Mouse (Mus musculus) retina, embryonic 14.5 days (tissue): ENCODE measurements around the gene Ccdc191.

ENCODE experiments used
- DNase-seq: peaks from one replicate; pipeline ENCODE4 v3.0.0-alpha.2; 2015; ENCODE audit warnings: low spot score

Gene Ccdc191

DNA sequence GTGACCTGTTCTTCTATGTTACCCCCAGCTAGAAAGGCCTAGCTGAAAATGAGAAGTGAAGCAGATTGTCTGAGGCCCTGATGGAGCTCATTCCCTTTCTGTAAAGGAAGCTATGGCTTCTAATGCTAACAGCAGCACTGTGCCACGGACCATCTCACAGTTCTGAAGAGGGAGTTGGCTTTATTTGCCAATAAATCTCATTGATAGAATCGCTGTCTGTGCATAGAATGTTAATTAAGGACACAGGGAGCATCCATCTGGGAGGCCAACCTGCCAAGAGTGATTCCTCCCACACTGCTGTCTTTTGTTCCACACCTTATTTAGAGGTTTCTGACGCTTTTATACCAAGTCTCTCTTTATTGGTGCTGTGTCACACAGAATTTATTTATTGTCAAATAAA lies 41.9 kb downstream of the Ccdc191 start:
- DNase-seq, result no peak

DNA sequence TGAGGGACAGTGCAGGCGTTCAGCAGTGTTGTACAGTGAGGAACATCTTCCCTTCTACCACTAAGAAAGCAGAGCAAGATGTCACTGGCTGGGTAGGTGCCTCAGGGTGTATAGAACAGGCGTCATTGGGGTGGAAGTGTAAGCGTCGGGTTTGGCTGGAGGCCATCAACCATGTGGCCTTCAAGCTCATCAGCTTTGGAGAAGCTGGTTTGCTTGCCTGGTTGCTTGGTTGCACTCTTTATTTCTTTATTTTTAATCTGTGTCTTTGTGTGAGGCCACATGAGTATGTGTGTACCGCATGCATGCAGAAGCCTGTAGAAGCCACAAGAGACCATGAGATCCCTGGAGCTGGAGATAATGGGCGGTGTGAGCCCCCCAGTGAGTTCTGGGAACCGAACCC lies 42.7 kb downstream of the Ccdc191 start:
- DNase-seq, result no peak

DNA sequence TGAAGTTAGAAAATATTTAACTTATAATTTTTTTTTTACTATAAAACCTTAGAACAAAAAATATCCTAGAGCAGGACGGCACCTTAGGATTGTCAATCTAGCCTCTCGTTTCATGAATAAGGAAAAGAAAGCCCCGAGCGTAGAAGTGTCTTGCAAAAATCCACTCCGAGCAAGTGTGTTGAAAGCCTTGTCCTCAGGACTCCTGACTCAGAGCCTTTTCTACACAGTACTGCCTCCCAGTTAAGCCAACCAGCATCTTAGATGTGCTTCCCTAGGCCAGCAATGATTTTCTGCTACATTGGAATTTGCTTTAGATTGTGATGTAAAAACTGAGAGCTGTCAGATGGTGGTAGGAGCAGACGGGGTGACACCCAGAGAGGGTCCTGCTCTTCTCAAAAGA lies 43.4 kb downstream of the Ccdc191 start:
- no peak for DNase-seq

DNA sequence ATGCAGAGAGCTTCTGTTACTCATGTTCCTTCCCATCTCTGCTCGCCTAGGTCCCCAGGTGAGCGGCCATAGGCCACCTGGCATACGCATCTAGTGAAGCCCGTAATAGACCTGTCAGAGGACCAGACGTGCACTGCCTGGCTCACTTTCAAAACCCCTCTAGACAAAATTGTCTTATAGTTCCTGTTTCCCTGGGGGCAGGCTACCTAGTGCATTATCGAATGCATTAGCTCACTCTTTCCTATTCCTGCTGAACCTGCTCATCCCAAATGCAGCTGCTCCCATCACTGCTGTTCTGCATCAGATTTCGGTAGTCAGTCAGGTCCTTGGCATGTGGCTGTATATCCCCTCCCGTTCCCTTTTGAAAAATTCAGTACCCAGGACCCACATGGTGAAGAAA lies 45.3 kb downstream of the Ccdc191 start:
- DNase-seq, result no peak

DNA sequence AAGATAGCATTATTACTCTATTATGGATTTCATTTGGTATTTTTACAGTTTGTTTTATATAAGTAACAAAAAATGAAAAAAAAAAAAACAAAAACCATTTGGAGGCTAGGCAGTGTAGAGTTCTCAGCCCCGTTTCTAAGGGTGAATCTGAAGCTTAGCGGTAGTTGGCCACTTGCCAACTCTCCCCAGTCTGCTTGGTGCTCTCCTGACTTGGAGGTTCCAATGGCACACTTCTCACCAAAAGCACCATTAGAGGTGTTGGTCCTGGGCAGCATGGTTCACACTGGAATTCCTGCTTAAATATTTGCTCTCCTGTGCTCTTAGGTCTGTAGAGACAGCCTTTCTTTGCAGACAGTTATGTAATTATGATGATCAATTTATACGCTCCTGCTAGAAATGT lies 45.8 kb downstream of the Ccdc191 start:
- DNase-seq, result no peak

DNA sequence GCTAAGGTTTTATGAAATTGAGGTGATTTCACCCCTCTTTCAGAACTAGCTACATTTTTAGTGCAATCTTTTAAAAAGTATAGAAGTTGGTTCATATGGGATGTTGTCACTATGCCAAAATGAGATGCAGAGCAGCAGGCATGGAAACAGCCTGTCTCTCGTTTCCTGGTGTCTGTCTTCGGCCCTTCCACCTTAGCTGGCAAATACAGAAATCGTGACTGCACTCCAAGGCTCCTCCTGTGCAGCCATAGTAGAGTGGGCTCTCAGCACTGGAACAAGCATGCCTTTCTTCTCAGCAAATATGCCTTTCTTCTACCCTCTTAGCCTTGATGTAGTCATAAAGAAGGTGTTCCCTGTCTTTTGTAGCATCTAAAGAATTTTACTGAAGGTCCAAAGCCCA lies 46.3 kb downstream of the Ccdc191 start:
- no peak for DNase-seq

DNA sequence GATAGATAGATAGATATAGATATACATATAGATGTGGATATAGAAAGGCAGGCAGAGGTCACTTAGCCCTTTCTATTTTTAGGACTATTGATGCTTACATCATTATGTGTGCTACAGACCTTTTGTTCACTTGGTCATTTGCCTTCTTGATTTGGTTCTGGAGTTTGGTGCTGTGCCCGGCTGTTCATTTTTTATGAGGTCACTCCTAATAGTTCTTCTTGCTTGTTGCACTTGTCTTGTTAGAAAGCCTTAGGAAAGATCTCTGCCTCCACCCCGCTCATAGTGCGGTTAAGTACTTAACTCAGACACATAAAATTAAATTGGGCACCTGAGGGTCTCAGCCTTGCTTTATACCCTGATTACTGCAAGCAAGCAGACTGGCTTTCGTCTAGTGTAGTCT lies 51.2 kb downstream of the Ccdc191 start:
- DNase-seq, result no peak

DNA sequence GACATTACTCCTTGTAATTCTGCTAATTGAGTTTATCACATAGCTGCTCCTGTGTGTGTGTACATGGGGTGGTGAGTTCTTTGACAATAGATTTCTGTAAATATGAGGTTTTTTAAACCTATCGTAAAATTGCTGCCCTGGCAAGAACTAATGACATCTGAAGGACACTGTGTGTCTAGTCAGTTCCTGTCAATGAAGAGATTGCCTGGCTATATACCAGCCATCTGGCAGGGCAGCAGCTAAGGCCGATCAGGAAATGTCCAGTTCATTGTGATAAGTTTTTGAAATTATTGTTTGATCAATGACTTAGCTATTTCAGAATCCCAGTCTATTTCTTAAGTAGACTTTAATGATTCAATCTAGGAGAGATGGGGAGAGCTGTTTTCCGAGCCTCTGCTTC lies 55.8 kb downstream of the Ccdc191 start:
- no peak for DNase-seq

DNA sequence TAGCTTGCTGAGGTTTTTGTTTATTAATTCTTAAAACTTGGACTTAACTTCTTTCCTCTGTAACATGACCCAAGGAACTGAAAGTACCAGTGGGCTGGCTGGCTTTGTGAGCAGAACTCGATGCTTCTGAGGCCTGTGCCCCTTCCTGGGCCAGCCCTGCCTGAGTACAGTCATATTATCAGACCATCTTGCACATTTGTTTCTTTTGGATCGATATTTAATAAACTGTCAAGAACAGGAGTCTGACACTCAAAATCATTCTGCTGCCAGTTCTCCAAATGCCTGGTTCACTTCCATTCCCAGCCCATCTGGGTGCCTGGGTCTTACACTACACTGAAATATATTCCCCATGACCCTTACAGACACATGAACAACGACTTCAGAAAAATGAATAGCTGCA lies 56.3 kb downstream of the Ccdc191 start:
- DNase-seq, result no peak

DNA sequence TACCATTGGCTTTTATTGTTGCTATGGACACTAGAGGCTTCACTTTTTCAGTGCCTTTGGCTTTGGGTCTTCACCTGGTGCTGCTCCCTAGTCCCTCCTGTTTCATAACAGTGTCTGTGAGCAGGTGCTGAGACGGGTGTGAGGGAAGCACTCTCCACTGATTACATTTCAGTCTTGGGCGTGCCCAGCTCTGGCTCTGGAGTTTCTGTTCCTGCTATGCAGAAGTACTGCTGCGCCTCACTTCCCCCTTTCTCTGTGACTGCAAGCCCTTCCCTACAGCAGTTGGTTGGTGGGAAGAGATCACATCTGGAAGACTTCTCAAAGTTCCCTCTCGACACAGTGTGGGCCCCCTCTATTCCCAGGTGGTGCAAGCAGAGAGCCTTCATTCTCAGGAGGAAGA lies 62.0 kb downstream of the Ccdc191 start:
- no peak for DNase-seq

DNA sequence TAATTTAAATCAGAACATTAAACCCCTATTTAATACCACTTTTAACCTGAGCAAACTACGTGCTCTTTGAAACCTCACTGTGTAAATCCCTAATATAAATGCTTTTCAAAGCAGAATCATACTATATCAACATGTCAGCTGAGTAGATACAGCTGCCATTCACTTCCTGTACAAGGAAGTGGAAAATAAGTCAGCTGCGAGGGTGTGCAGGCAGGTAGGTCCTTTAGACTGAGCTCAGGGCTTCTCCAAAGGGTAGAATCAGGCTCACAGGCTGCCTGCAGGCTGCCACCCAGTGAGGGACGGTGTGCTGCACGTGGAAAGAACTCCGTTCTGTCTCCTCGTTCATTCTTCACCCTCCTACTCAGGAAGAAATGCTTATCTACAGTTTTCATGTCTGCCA lies 65.3 kb downstream of the Ccdc191 start:
- no peak for DNase-seq

DNA sequence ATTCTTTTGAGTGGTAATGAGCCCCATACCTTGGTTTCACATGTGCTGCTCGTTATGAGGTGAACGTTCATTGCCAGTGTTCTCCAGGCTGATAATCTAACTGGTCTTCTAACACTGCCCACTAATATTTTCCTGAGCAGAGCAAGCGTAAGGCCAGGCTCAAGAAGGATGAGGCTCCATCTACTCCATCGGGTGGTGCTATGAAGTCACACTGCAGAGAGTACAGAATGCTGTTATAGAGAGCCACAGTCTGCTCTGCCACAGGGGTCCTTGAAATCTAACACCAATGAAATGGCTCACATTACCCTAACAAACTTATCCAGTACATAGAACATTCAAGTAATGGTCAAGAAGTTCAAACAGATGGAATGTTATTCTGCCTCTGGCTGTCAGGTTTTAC lies 68.4 kb downstream of the Ccdc191 start:
- no peak for DNase-seq

DNA sequence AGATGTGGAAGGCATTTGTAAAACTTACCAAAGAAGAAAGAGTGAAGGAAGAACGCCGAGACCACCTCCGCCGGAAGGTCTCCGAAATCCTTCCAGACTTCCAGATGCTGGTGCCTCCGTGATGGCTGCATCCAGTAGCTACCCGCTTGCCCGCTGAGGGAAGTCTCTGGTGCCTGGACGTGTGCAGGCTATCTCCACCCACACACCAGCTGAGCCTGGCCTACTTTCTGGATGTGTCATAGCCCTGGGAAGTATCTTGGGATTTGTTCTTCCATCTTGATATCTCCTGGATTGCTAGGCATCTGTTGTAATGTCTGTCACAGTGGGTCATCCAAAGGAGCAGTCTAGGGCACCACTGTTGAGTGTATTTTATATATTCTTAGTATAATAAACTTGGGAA lies 73.7 kb downstream of the Ccdc191 start:
- no peak for DNase-seq

DNA sequence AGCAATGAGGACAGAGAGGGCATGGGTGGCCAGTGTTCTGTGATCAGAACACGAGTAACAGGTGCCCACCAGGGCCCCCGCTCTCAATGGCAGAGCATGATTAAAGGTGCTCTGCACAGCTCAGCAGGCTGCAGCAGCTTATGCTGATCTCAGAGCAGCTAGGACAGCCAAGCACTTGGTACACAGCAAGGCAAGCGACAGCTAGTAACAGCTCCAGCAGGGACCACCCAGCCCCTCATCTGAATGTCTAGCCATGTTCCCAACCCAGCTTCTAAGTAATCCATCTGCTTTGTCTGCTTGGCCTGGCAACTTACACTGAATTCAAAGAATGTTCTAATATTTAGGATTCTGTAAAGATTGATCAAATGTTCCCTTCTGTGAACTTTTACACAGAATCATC lies 74.2 kb downstream of the Ccdc191 start:
- DNase-seq, result no peak

DNA sequence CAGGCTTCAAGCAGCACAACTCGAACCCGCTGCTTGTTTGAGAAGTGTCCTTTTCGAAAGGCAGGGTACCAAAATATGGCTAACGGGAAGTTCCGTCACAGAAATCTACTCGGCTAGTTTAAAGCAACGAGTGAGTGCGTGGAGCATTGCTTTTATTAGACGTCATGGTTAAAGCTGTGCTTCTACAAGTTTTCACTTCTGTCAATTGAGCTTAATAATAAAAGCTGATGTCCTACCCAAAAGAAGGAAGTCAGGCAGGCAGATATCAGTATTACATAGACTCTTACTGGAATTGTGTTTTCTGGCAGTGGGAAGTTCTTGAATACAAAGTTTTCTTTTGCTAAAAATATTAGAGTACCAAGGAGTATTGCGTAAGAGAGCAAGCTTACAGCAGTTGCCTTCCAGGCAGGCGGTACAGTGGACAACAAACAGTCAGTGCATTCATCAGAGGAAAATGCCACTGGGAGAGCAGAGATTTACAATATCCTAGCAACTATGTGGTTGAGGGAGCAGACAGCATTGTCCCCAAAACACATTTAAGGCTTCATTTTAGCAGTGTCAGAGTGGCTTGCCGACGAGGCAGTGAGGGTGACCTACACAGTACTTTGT lies 76.3 kb downstream of the Ccdc191 start:
- DNase-seq, result no peak

DNA sequence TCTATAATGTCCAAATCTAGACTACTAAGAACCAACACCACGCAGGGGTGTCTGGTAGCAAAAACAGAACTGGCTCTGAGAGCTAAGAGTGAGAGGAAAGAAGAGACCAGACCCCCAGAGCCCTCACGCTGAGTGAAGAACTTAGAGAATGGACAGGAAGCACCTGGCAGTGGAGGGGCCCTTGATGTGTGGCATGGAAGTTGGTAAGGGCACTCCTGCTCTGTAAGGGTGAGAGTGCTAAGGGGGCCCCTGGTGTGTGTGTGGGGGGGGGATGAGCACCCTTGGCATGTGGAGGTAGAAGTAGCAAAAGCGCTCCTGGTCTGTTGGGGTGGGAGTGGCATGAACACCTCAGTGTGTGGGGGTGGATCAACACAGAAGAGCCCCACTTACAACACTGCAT lies 80.8 kb downstream of the Ccdc191 start:
- DNase-seq, result no peak

DNA sequence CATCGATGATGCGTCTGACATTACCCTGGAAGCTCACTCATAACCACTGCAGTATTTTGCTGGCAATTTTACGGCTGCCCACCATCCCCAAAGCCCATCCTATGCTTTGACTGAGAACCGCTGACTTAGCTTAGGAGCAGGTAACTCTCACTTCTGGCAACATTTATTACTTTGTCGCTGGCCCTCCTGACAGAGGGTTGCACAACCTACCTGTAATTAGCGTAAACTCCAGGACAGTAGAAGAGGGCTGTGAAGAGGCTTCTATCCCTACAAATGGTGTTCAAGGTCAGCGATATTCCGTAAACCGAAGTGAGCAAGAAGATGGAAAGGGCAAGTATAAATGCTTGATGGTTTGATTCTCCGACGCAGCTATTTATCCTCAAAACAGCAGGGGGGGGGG lies 81.6 kb downstream of the Ccdc191 start:
- DNase-seq, result no peak

DNA sequence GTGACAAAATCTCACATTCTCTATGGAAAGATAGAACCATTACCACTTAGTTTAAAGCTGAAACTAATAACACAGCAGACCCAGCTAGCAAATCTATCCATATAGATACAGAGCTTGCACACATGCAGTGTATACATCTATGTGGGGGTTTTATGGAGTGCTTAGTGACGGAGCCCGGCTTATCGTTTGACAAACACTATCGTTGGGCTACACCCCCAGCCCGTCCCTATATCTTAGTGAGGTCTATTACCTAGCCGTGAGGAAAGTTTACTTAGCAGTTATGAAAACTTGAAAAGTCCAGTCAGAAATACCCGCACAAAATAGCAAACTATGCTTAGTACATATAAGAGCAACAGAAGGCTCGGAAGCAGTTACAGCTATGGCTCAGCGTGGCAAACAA lies 82.1 kb downstream of the Ccdc191 start:
- DNase-seq, result no peak

DNA sequence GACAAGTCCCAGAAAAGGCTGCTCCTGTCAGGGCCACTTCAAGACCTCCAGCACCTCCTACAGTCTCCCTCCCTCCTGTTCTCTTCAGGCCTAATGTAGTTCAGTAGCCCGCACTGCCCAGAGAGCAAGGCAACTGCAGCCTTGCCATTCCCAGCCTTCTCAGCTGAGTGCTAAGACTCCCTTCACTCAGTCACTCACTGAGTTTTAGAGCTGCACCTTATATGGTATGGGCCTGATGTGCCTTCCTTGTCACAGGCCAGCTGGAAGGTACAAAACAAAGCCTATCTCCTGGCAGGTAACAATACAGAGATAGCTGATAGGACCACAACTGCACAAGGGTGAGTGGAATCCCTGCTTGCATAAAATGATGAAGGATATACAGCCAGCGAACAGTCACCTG lies 82.8 kb downstream of the Ccdc191 start:
- no peak for DNase-seq

DNA sequence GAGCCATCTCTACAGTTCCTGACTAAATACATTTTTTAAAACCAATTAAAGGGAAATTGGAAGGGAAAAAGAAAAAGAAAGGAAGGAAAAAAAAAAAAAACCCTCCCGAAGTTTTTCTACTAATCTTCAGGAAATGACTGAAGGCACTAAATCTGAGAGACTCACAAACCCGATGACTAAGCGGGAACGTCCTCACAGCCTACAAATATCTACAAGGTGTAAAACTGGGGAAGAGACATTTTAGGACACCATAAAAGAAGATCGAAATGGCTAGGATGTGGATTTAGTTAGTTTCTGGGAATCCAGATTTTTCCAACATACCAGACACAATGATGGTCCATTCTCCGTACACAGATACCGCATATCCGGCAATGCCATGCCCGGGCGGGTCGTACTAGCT lies 83.5 kb downstream of the Ccdc191 start:
- no peak for DNase-seq

DNA sequence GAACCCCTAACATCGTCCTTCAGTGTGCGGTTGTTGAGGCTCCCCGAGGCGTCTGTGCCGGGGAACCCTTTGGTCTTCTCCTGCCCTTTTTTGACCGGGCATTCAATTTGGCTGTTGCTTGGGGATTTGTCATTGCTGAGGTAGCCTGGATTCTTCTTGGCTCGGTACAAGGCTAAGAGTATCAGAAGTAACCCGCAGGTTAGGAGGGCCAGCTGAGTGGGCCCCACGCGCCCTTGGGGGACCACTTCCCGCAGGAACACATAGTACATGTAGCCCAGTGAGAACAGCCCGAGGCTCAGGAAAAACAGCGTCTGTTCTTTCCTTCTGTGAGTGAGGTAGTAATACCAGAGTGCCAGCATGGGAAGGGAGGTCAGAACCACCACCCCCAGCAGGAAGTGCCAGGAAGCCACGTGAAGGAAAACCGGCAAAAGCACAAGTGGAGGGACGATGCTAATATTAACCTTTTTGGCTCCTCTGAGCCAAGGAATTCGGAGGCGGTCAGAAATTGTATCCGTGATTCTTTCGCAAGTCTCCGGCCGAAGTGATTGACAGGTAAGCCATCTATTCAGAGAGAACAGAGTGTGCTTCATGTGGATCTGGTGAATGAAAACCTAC lies 84.1 kb downstream of the Ccdc191 start:
- no peak for DNase-seq

DNA sequence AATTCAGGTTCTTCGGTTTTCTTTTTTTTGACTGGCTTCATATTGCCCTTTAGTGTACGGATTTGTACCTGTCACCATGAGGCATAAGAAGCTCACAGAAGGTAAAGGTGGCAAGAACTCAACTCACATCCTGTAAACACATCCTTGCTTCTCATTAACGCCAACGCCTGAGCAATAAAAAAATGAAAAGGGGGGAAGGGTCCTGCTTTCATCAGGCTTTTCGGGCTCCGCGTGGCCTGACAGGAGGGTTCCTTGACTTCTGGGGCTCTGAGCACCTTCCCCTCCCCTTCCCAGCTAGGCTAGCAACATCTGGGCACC lies 89.4 kb downstream of the Ccdc191 start:
- DNase-seq, result peak; percentile 49

DNA sequence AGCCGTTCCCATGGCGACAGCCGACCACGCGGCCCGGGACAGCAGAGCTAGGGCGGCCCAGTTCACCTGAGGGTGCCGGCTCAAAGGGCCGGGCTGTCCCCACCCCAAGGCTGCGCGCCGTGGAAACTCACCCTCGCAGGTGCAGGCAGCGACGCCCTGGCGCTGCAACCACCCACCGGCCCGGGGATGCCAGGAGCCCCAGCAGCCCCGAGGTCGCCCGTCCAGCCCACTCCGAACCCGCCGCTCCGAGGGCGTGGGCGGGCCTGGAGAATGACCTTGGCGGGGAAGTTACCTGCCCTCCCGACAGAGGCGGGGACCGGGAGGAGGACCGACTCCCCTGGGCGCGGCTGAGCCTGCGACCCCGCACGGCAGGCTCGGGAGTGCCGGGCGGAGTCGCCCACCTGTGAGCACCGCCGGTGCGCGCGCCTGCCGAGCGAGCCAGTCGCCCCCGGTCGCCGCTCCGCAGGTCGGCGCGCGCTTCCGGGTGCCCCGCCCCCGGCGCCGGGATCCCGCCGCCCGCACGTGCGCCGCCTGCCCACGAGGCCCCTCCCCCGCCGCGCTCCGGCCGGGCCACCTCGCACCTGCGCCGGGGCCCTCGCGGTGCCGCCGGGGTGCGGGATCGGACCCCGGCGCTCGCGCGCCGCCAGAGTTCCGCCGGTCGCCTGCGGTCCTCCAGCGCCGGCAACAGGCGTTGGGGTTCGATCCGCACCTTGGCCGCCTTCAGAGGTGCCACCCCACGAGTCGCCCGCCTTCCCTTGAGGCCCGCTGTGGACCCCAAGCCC lies 89.9 kb downstream of the Ccdc191 start, which contains the start of gene Zdhhc23:
TSS of gene Zdhhc23 (minus strand) at position 464 of the 782 bp plus-strand sequence.
- peak; percentile 41 for DNase-seq

DNA sequence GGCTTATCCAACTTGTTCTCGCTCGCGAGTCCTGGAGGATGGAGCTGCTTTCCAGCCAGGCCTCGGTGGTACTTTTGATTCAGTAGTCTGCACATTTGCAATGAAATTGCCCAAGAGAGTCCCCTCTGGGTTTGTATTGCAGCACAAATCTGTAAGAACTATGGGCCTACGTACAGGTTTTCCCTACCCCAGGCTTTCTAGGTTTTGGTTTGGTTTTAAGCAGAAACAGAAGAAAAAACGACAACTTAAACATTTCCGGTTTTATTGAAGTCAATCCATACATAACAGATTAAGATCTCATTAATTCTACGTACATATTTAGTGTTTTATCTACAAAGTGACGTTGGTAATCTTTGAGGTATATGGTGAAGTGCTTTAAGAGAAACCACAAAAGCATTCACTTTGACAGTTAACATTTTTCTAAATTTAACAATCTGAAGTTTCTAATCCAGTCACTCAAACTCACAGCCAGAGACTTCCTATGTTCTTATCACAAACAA lies 90.6 kb downstream of the Ccdc191 start:
- no peak for DNase-seq
